8 mouse cellular contexts compared by ENCODE assay signal in genomic region chr4:46664123-46665009, GRCm38 (mm10). TPM values are rescaled to one million over a fixed set of nuclear protein-coding genes. Genes with fewer than 3 reads are reported as not detected.
DNase-seq lines count a peak whose midpoint lies in the region; ATAC-seq and TF ChIP-seq lines count a peak whose summit lies in the region.

No protein-coding gene starts in this region.

- H3K4me2 ChIP-seq in hindbrain, embryonic 15.5 days: peak overlapping the region; percentile 51
- H3K4me2 ChIP-seq in liver, embryonic 14.5 days (ENCODE audit: low read depth): peak overlapping the region; percentile 64

- intact Hi-C loops in gastrocnemius, postnatal 14 days (cut with DNase I; ENCODE audit: low total_unique reads): loop anchor here (10.0 kb wide), 1 partner anchor 160 kb away; no protein-coding TSS in a partner anchor

- peak overlapping the region; percentile 11; the same call in 1 of the 2 replicates for H3K9ac ChIP-seq in hindbrain, embryonic 15.5 days
- no peak overlapping the region; the same call in 1 of the 2 replicates for H3K9ac ChIP-seq in liver, embryonic 14.5 days (replicated peaks)

- 6% methylated on average over 34 of the region's 34 CpGs for WGBS in hindbrain, embryonic 15.5 days
- WGBS in liver, embryonic 14.5 days (ENCODE audit: insufficient replicate concordance): 7% methylated on average over 34 of the region's 34 CpGs

- ATAC-seq in erythroblast, adult 5-6 weeks (replicated peaks; ENCODE audit: low FRiP score, poor library complexity, severe bottlenecking): no peak
- ATAC-seq in hindbrain, embryonic 15.5 days (ENCODE audit: low FRiP score, low read depth): peak; percentile 76
- ATAC-seq in liver, embryonic 14.5 days (ENCODE audit: insufficient read depth): peak; percentile 81
- 0 out of 2 replicates have a peak, but pooled peaks have one; percentile 39 for ATAC-seq in monocyte, adult 5-6 weeks (replicated peaks; ENCODE audit: insufficient number of reproducible peaks, low FRiP score, low TSS enrichment, poor library complexity, severe bottlenecking)

- H3K27me3 ChIP-seq in erythroblast, embryonic 14.5 days (ENCODE audit: control insufficient read depth): peaks cover 14% of the 10 kb centered on the region
- H3K27me3 ChIP-seq in hindbrain, embryonic 15.5 days: no peaks in the 10 kb centered on the region
- no peaks in the 10 kb centered on the region for H3K27me3 ChIP-seq in liver, embryonic 14.5 days (ENCODE audit: control insufficient read depth, insufficient read depth, low read length)

- peak overlapping the region; percentile 25 for H3K4me3 ChIP-seq in erythroblast, embryonic 14.5 days (replicated peaks)
- peak overlapping the region; percentile 23 for H3K4me3 ChIP-seq in hindbrain, embryonic 15.5 days
- peak overlapping the region; percentile 29 to 40 for H3K4me3 ChIP-seq in liver, embryonic 14.5 days (ENCODE audit: insufficient read depth in 1 of 2, low read depth in 2 of 2, low read length in 2 of 2)

- H3K27ac ChIP-seq in hindbrain, embryonic 15.5 days (replicated peaks): peak overlapping the region; percentile 35; the same call in 1 of the 2 replicates
- H3K27ac ChIP-seq in liver, embryonic 14.5 days: no peak overlapping the region

- peak; percentile 78 for DNase-seq in brain, embryonic 14.5 days (ENCODE audit: low read depth)
- DNase-seq in gastrocnemius, postnatal 14 days: peak; percentile 83
- peak in 1 of 3 experiments; percentile 12 for DNase-seq in liver, embryonic 14.5 days (ENCODE audit: low read depth in 3 of 3, low spot score in 3 of 3)
- peak; percentile 76 to 77 for DNase-seq in urinary bladder, postnatal 4 days (ENCODE audit: low spot score in 2 of 2)

- TF ChIP-seq POLR2A in brain, embryonic 14.5 days (IDR thresholded peaks at IDR 0.05; ENCODE audit: borderline replicate concordance, extremely low read depth, insufficient read depth, insufficient read length, poor library complexity, severe bottlenecking): no peak

- TF ChIP-seq CTCF in brain, embryonic 14.5 days (IDR thresholded peaks at IDR 0.05; ENCODE audit: borderline replicate concordance, extremely low read depth, insufficient read depth, insufficient read length): no peak
- no peak for TF ChIP-seq CTCF in liver, embryonic 14.5 days (IDR thresholded peaks at IDR 0.05; ENCODE audit: low read depth)

- no peaks in the 10 kb centered on the region for H3K9me3 ChIP-seq in erythroblast, embryonic 14.5 days (ENCODE audit: control insufficient read depth, low read length)
- no peaks in the 10 kb centered on the region for H3K9me3 ChIP-seq in hindbrain, embryonic 15.5 days
- no peaks in the 10 kb centered on the region for H3K9me3 ChIP-seq in liver, embryonic 14.5 days (ENCODE audit: control insufficient read depth, low read length)

- no peak for TF ChIP-seq EP300 in liver, embryonic 14.5 days (IDR thresholded peaks at IDR 0.05; ENCODE audit: low read depth)

- peaks cover 8% of the 10 kb centered on the region for H3K4me1 ChIP-seq in erythroblast, embryonic 14.5 days (ENCODE audit: control insufficient read depth)
- H3K4me1 ChIP-seq in hindbrain, embryonic 15.5 days (replicated peaks): peaks cover 7% of the 10 kb centered on the region
- H3K4me1 ChIP-seq in liver, embryonic 14.5 days (replicated peaks; ENCODE audit: control insufficient read depth in 2 of 2, insufficient read depth in 2 of 2, low read length in 1 of 2): peaks cover 2 to 3% of the 10 kb centered on the region in 2 experiments; a peak in 1 of 4 replicates

- H3K36me3 ChIP-seq in erythroblast, embryonic 14.5 days (ENCODE audit: control insufficient read depth): no peaks in the 10 kb centered on the region
- 0 out of 2 replicates have a peak, but pooled peaks cover 5% of the 10 kb centered on the region for H3K36me3 ChIP-seq in hindbrain, embryonic 15.5 days
- no peaks in the 10 kb centered on the region for H3K36me3 ChIP-seq in liver, embryonic 14.5 days (replicated peaks; ENCODE audit: control insufficient read depth, insufficient read depth, low read depth)

RNA-seq across cellular contexts. Expression of gene Tbc1d2, which starts 14.4 kb away (rescaled TPM):
- 0.03 TPM in 1 of 2 replicates, not detected in the other for polyA plus RNA-seq in erythroblast, embryonic 14.5 days (2012)
- 0.84 and 1.5 TPM in 2 replicates for total RNA-seq in erythroblast, adult 5-6 weeks (2015; ENCODE audit: low replicate concordance)
- 3.2 and 3.9 TPM in 2 replicates for total RNA-seq in erythroblast, adult 5-6 weeks (2017; ENCODE audit: low replicate concordance)
- 1.3 and 1.4 TPM in 2 replicates for polyA plus RNA-seq in brain, embryonic 14.5 days (2012; rRNA removed)
- total RNA-seq in gastrocnemius, postnatal 14 days (2021): 1 to 10 TPM; 1.1 TPM
- polyA plus RNA-seq in hindbrain, embryonic 15.5 days (2015; fragmentation: Nextera tagmentation; extraction: Ambion mirVana): 0.91 and 1.0 TPM in 2 replicates
- 0.44 TPM in 2 replicates for polyA plus RNA-seq in liver, embryonic 14.5 days (2012; rRNA removed)
- polyA plus RNA-seq in liver, embryonic 14.5 days (2014; fragmentation: Nextera tagmentation; extraction: Ambion mirVana): 0.29 and 0.39 TPM in 2 replicates
- 0.75 to 1.4 TPM (median 0.87 TPM) in 3 replicates for total RNA-seq in monocyte, adult 5-6 weeks (2017)
